Mouse (Mus musculus) kidney, embryonic 14.5 days (tissue): ENCODE results near the gene Cldn13. TPM values are rescaled to one million over a fixed set of nuclear protein-coding genes. Genes with fewer than 3 reads are reported as not detected.
"Not testable (repeated sequence)": the region's sequence is repeated elsewhere in the genome, so short reads cannot be mapped to it uniquely, and the experiment has no call there.

Experiments
- ATAC-seq: fragments of 200-750 bp; cut with Nextera tagmentation; 2 replicates; pipeline ENCODE4 v1.8.0; 2017; ENCODE audit warnings: moderate number of reproducible peaks, mild to moderate bottlenecking, moderate TSS enrichment, moderate library complexity; ENCODE audit not compliant: low FRiP score, low TSS enrichment
- H3K27ac ChIP-seq: fragments of 300-500 bp; sonication (generic); 2 replicates; pipeline ENCODE4 v1.5.1; 2014; ENCODE audit warnings: low read depth, mild to moderate bottlenecking, low read length, moderate library complexity, mixed read lengths
- H3K27me3 ChIP-seq: fragments of 300-500 bp; sonication (generic); 2 replicates; pipeline ENCODE4 v1.6.1; 2014; ENCODE audit warnings: mild to moderate bottlenecking, low read length; ENCODE audit not compliant: control insufficient read depth, insufficient read depth
- H3K36me3 ChIP-seq: fragments of 300-500 bp; sonication (generic); 2 replicates; pipeline ENCODE4 v1.6.1; 2014; ENCODE audit warnings: low read length, mixed read lengths; ENCODE audit not compliant: control insufficient read depth, insufficient read depth
- H3K4me1 ChIP-seq: fragments of 300-500 bp; sonication (generic); 2 replicates; pipeline ENCODE4 v1.6.1; 2014; ENCODE audit warnings: low read length, mixed read lengths; ENCODE audit not compliant: control insufficient read depth, insufficient read depth
- H3K4me2 ChIP-seq: fragments of 300-500 bp; sonication (generic); replicated peaks from 2 replicates; pipeline ENCODE4 v1.6.1; 2014; ENCODE audit warnings: low read depth, mild to moderate bottlenecking, low read length
- H3K4me3 ChIP-seq: fragments of 300-500 bp; sonication (generic); 2 replicates; pipeline ENCODE4 v1.5.1; 2014; ENCODE audit warnings: mild to moderate bottlenecking, low read length
- H3K9ac ChIP-seq: fragments of 300-500 bp; sonication (generic); 2 replicates; pipeline ENCODE4 v1.6.1; 2014; ENCODE audit warnings: low read depth, mild to moderate bottlenecking, low read length, moderate library complexity
- H3K9me3 ChIP-seq: fragments of 300-500 bp; sonication (generic); 2 replicates; pipeline ENCODE4 v1.6.1; 2016; ENCODE audit warnings: low read length; ENCODE audit not compliant: control insufficient read depth
- WGBS: fragments of 180-500 bp; shearing (Covaris S2); extraction: QIAGEN DNeasy Blood & Tissue Kit; methylation state at CpG from one replicate; pipeline ENCODE4 v1.1.7; 2014; 5-methylcytosine and 5-hydroxymethylcytosine counted together
- polyA plus RNA-seq: library from polyadenylated mRNA; unstranded; fragments of >200 nt; fragmentation: Nextera tagmentation; extraction: Ambion mirVana; gene quantifications from 2 replicates; pipeline ENCODE4 v1.2.1, GENCODE M21; 2014

Cldn13 gene
- 0.20 and 0.24 TPM in 2 replicates for polyA plus RNA-seq

DNA sequence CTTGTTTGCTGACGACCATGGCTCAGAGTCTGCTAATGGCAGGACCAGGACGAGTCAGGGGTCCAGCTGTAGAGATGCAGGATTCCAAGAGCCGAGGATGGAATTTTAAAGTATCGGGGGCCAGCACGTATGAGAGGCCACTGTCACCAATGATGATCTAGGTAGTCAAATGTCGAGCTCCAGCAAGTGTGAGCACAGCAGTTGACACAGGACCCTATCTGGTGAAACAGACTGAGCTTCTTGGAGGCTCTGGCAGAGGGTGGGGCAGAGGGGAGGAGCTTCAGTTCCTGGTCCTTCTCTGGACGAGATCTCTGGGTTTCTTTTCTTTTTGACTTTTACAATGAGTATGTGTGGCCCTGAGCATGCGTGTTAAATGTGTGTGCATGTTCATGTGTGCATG lies at the start of gene Cldn13:
Cldn13 (minus strand) TSS at position 216 of the 400 bp plus-strand sequence.
- H3K4me1 ChIP-seq: no peaks in the 10 kb centered on the region
- 79% methylated on average over 8 of the region's 8 CpGs for WGBS

GRCm38 (mm10) chr5:134964655-134965054 lies 49.3 kb upstream of the Cldn13 start:
- not testable (repeated sequence) for H3K9me3 ChIP-seq, H3K4me3 ChIP-seq, H3K27me3 ChIP-seq, H3K27ac ChIP-seq, H3K4me2 ChIP-seq, H3K4me1 ChIP-seq, H3K36me3 ChIP-seq, ATAC-seq, H3K9ac ChIP-seq

More for the DNA sequence above, at the start of gene Cldn13:
- 0 out of 2 replicates have a peak, but pooled peaks cover 3% of the 10 kb centered on the region for H3K9me3 ChIP-seq
- no peak within 1 kb of the TSS for H3K27ac ChIP-seq
- no peaks in the 10 kb centered on the region for H3K36me3 ChIP-seq
- H3K9ac ChIP-seq: no peak within 1 kb of the TSS
- H3K4me3 ChIP-seq: no peak within 1 kb of the TSS
- H3K4me2 ChIP-seq: no peak within 1 kb of the TSS
- H3K27me3 ChIP-seq: no peaks in the 10 kb centered on the region
- no peak for ATAC-seq

- Histone ChIP-seq H3K4me3 (no peak overlapping the region), H3K4me1 (0 out of 2 replicates have a peak, but pooled peaks cover 5% of the 10 kb centered on the region), H3K27ac (no peak overlapping the region), H3K9me3 (no peaks in the 10 kb centered on the region), H3K9ac (no peak overlapping the region), H3K36me3 (no peaks in the 10 kb centered on the region), H3K4me2 (no peak overlapping the region), H3K27me3 (no peaks in the 10 kb centered on the region)
- ATAC-seq: no peak
- WGBS: 18% methylated on average over 5 of the region's 5 CpGs
These were observed 48.2 kb upstream of the Cldn13 start for GRCm38 (mm10) chr5:134963546-134963945.

DNA sequence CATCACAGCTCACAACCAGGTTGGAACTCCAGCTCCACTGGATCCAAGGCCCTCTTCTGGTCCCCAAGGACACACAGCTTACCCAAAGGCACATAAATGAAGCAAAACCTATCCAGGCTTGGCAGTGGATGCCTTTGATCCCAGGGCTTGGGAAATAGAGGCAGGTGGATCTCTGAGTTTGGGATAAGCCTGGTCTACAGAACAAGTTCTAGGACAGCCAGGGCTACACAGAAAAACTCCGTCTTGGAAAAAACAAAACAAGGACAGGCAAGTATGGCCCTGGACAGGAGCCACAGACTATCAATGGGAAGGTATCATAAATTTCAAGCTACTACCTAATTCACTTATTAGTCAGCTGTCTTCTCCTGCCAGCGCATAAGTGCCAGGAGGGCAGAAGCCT lies 46.2 kb upstream of the Cldn13 start:
- H3K4me1 ChIP-seq: no peaks in the 10 kb centered on the region
- no peak overlapping the region for H3K4me2 ChIP-seq
- no peak for ATAC-seq
- H3K9me3 ChIP-seq: no peaks in the 10 kb centered on the region
- no peak overlapping the region for H3K4me3 ChIP-seq
- H3K27ac ChIP-seq: no peak overlapping the region
- H3K27me3 ChIP-seq: no peaks in the 10 kb centered on the region
- H3K36me3 ChIP-seq: no peaks in the 10 kb centered on the region
- 80% methylated on average over 2 of the region's 2 CpGs for WGBS
- no peak overlapping the region for H3K9ac ChIP-seq

DNA sequence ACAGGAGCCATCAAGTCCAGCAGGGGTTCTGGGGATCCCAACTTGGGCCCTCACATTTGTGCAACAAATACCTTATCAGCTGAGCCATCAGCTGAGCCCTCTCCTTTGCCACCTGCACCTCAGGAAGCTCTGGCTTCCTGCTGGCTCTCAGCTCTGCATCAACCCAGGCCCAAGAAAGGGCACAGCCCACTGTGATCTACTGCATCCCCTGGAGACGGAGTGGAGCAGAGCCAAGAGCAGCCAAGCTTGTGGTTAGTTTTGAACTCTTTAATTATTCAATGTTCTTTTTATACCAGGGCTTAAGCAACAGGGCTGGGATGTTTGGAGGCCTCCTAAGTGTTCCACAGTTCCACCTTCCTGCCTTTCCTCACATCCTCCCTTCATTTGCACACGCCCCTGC lies 45.1 kb upstream of the Cldn13 start:
- Histone ChIP-seq H3K4me1 (no peaks in the 10 kb centered on the region), H3K4me2 (no peak overlapping the region), H3K27me3 (no peaks in the 10 kb centered on the region), H3K27ac (peak overlapping the region; percentile 24; the same call in 1 of the 2 replicates), H3K4me3 (no peak overlapping the region), H3K36me3 (no peaks in the 10 kb centered on the region), H3K9me3 (no peaks in the 10 kb centered on the region), H3K9ac (no peak overlapping the region)
- no peak for ATAC-seq
- 71% methylated on average over 2 of the region's 2 CpGs for WGBS

DNA sequence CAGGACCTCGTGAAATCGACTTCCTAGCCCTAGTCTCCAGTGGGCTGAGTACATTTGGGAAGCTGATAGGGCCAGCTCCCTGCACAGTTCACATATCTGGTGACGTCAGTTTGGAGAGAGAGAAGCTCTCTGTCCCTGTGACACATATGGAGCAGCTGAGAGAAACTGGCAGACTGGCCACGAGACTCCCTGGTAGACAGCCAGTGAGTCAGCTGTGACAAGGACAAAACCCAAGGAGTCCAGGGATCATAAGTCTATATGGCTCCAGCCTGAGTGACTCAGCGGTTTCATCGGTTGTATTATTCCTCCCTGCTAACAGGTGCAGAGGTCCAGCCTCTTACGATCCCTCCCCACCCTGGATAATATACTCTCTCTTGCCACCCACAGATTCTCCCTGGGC lies 43.8 kb upstream of the Cldn13 start:
- ATAC-seq: 0 out of 2 replicates have a peak, but pooled peaks have one; percentile 12
- H3K27ac ChIP-seq: no peak overlapping the region
- H3K9me3 ChIP-seq: no peaks in the 10 kb centered on the region
- no peak overlapping the region for H3K9ac ChIP-seq
- no peaks in the 10 kb centered on the region for H3K27me3 ChIP-seq
- H3K4me2 ChIP-seq: no peak overlapping the region
- H3K4me3 ChIP-seq: no peak overlapping the region
- H3K36me3 ChIP-seq: no peaks in the 10 kb centered on the region
- H3K4me1 ChIP-seq: no peaks in the 10 kb centered on the region
- WGBS: 61% methylated on average over 7 of the region's 7 CpGs

DNA sequence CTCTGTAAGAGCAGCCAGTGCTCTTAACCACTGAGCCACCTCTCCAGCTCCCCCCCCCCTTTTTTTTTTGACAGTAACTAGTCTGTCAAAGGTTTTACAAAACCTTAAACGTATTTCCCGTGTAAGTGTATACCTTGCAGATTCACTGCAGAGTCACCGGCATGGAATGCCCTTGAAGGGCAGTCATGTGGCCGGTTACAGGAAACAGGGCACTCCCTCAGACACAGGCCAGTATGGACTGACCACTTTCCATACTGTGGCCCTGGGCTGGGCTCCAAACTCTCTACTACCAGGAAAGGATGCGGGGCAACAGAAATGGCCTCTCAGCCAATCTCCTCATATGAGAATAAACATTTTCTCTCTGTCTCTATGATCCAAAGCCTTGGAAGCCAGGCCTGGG lies 40.2 kb upstream of the Cldn13 start:
- Histone ChIP-seq H3K27me3 (no peaks in the 10 kb centered on the region), H3K36me3 (no peaks in the 10 kb centered on the region), H3K9me3 (no peaks in the 10 kb centered on the region), H3K4me2 (no peak overlapping the region), H3K27ac (no peak overlapping the region), H3K4me1 (no peaks in the 10 kb centered on the region; the same call in 1 of the 2 replicates), H3K4me3 (no peak overlapping the region), H3K9ac (no peak overlapping the region)
- 53% methylated on average over 5 of the region's 5 CpGs for WGBS
- ATAC-seq: no peak

- peak; percentile 64; the same call in 1 of the 2 replicates for ATAC-seq
- Histone ChIP-seq H3K4me3 (peak overlapping the region; percentile 2; the same call in 1 of the 2 replicates), H3K27me3 (peaks cover 9% of the 10 kb centered on the region), H3K9ac (no peak overlapping the region), H3K36me3 (no peaks in the 10 kb centered on the region), H3K4me2 (peak overlapping the region; percentile 28), H3K27ac (peak overlapping the region; percentile 76), H3K4me1 (peaks cover 12% of the 10 kb centered on the region; the same call in 1 of the 2 replicates), H3K9me3 (no peaks in the 10 kb centered on the region)
- 10% methylated on average over 19 of the region's 19 CpGs for WGBS
These were observed 35.9 kb upstream of the Cldn13 start for GRCm38 (mm10) chr5:134951053-134951884.

GRCm38 (mm10) chr5:134948085-134948439 lies 32.7 kb upstream of the Cldn13 start:
- Histone ChIP-seq H3K9me3 (no peaks in the 10 kb centered on the region), H3K9ac (no peak overlapping the region), H3K27me3 (peaks cover 20% of the 10 kb centered on the region), H3K36me3 (no peaks in the 10 kb centered on the region), H3K4me1 (peaks cover 12% of the 10 kb centered on the region; the same call in 1 of the 2 replicates), H3K27ac (no peak overlapping the region), H3K4me2 (no peak overlapping the region), H3K4me3 (no peak overlapping the region)
- ATAC-seq: no peak
- 67% methylated on average over 4 of the region's 4 CpGs for WGBS
